Mouse (Mus musculus) embryo, embryonic 11.5 days (tissue): ENCODE measurements around the gene Gm49776.
"Not testable (repeated sequence)": the region's sequence is repeated elsewhere in the genome, so short reads cannot be mapped to it uniquely, and the experiment has no call there.

Experiments
- DNase-seq: peaks from one replicate; pipeline ENCODE4 v3.0.0-alpha.2; 2012; ENCODE audit warnings: low read depth, low spot score

Gm49776 gene

GRCm38 (mm10) chr16:18203430-18204091 is 54.6 kb downstream of the Gm49776 start:
- DNase-seq: no peak

GRCm38 (mm10) chr16:18202061-18202460 is 56.1 kb downstream of the Gm49776 start:
- no peak for DNase-seq

GRCm38 (mm10) chr16:18201620-18202019 is 56.5 kb downstream of the Gm49776 start:
- DNase-seq: no peak

- no peak for DNase-seq
Observed at GRCm38 (mm10) chr16:18200062-18200461, 58.1 kb downstream of the Gm49776 start.

GRCm38 (mm10) chr16:18198365-18199098 is 59.6 kb downstream of the Gm49776 start:
- DNase-seq: no peak

GRCm38 (mm10) chr16:18197881-18198280 is 60.2 kb downstream of the Gm49776 start:
- no peak for DNase-seq

- DNase-seq: not testable (repeated sequence)
Observed at GRCm38 (mm10) chr16:18195561-18195960, 62.6 kb downstream of the Gm49776 start.
